Mouse (Mus musculus): ENCODE data around the gene Herc4. TPM values are rescaled to one million over a fixed set of nuclear protein-coding genes. Genes with fewer than 3 reads are reported as not detected.

Herc4 gene
- polyA plus RNA-seq, 1 experiment from 2014 or later: 20.9 TPM

DNA sequence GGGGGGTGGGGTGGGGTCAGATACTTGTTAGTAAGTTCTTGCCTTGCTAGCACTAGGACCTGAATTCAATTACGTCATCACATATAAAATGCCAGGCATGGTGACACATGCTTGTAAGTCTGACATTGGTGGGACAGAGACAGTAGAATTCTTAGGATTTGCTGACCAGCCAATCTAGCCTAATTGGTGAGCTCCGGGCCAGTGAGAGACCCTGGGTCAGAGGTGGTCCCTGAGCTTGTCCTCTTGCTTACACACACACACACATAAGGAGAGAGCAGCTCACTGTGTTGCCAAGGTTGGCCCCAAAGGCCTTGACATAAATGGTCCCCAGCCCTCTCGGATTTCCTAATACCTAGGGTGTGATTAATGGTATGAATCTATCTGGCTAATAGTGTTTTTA lies 36.2 kb downstream of the Herc4 start:
- ATAC-seq (ENCODE audit: low FRiP score, low TSS enrichment) (no peak), DNase-seq (ENCODE audit: low spot score) (no peak)
- Histone ChIP-seq H3K27me3 (ENCODE audit: control insufficient read depth, insufficient read depth, low read length) (no peaks in the 10 kb centered on the region), H3K9me3 (ENCODE audit: control insufficient read depth, low read length) (no peaks in the 10 kb centered on the region), H3K4me2 (replicated peaks; ENCODE audit: low read depth) (no peak overlapping the region), H3K4me3 (ENCODE audit: low read depth, low read length) (no peak overlapping the region), H3K36me3 (ENCODE audit: control insufficient read depth, insufficient read depth, low read length) (peaks cover 17% of the 10 kb centered on the region), H3K4me1 (replicated peaks; ENCODE audit: control insufficient read depth, insufficient read depth) (no peaks in the 10 kb centered on the region), H3K9ac (ENCODE audit: low read length) (no peak overlapping the region), H3K27ac (replicated peaks) (no peak overlapping the region)
- TF ChIP-seq EP300 (optimal IDR thresholded peaks at IDR 0.05) (no peak), CTCF (IDR thresholded peaks at IDR 0.05; ENCODE audit: low read depth) (no peak)
- 89% methylated on average over 3 of the region's 3 CpGs for WGBS

DNA sequence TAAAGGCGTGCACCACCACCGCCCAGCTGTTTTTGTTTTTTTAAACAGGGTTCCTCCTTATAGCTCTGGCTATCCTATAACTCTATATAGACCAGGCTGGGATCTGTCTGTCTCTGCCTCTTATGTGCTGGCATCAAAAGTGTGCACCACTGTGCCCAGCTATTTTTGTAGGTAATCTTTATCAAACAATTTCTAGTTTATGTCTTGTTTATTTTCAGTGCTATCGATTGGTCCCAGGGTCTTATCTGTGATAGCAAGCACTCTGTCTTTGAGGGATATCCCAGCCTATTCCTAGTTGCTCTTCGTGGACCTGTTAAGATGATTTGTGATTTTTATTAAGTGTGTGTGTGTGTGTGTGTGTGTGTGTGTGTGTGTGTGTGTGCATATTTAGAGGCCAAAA lies 38.8 kb downstream of the Herc4 start:
- DNase-seq (ENCODE audit: low spot score) (no peak), ATAC-seq (ENCODE audit: low FRiP score, low TSS enrichment) (no peak)
- Histone ChIP-seq H3K9me3 (ENCODE audit: control insufficient read depth, low read length) (no peaks in the 10 kb centered on the region), H3K36me3 (ENCODE audit: control insufficient read depth, insufficient read depth, low read length) (peaks cover 23% of the 10 kb centered on the region), H3K9ac (ENCODE audit: low read length) (no peak overlapping the region), H3K27me3 (ENCODE audit: control insufficient read depth, insufficient read depth, low read length) (no peaks in the 10 kb centered on the region), H3K4me3 (ENCODE audit: low read depth, low read length) (no peak overlapping the region), H3K4me1 (replicated peaks; ENCODE audit: control insufficient read depth, insufficient read depth) (no peaks in the 10 kb centered on the region), H3K4me2 (replicated peaks; ENCODE audit: low read depth) (no peak overlapping the region), H3K27ac (replicated peaks) (no peak overlapping the region)
- TF ChIP-seq EP300 (optimal IDR thresholded peaks at IDR 0.05) (no peak), CTCF (IDR thresholded peaks at IDR 0.05; ENCODE audit: low read depth) (no peak)
- 84% methylated on average over 4 of the region's 4 CpGs for WGBS

DNA sequence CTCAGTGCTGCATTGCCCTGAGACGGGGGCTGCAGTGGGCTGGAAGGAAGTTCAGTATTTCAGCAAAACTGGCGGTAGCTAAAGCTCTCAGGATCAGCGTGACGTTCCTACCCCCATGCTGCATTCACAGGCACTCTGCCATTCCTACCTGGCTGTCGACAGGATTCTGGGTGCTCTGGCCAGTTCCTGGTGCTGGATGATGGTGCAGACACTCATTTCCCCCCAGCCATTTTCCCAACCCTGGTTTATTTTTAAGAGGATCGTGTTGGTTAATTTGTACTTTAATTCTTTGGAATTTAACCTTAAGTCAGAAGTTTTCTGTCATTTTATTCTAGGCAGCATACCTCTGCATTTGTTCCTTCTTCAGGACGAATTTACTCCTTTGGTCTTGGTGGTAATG lies 39.2 kb downstream of the Herc4 start:
- no peak for TF ChIP-seq EP300 (optimal IDR thresholded peaks at IDR 0.05)
- no peak for TF ChIP-seq CTCF (IDR thresholded peaks at IDR 0.05; ENCODE audit: low read depth)
- no peaks in the 10 kb centered on the region for H3K9me3 ChIP-seq (ENCODE audit: control insufficient read depth, low read length)
- no peak overlapping the region for H3K4me3 ChIP-seq (ENCODE audit: low read depth, low read length)
- no peaks in the 10 kb centered on the region for H3K27me3 ChIP-seq (ENCODE audit: control insufficient read depth, insufficient read depth, low read length)
- WGBS: 93% methylated on average over 7 of the region's 7 CpGs
- H3K36me3 ChIP-seq (ENCODE audit: control insufficient read depth, insufficient read depth, low read length): peaks cover 23% of the 10 kb centered on the region
- ATAC-seq (ENCODE audit: low FRiP score, low TSS enrichment): no peak
- DNase-seq (ENCODE audit: low spot score): no peak
- H3K4me2 ChIP-seq (replicated peaks; ENCODE audit: low read depth): no peak overlapping the region
- H3K27ac ChIP-seq (replicated peaks): no peak overlapping the region
- no peak overlapping the region for H3K9ac ChIP-seq (ENCODE audit: low read length)
- no peaks in the 10 kb centered on the region for H3K4me1 ChIP-seq (replicated peaks; ENCODE audit: control insufficient read depth, insufficient read depth)

DNA sequence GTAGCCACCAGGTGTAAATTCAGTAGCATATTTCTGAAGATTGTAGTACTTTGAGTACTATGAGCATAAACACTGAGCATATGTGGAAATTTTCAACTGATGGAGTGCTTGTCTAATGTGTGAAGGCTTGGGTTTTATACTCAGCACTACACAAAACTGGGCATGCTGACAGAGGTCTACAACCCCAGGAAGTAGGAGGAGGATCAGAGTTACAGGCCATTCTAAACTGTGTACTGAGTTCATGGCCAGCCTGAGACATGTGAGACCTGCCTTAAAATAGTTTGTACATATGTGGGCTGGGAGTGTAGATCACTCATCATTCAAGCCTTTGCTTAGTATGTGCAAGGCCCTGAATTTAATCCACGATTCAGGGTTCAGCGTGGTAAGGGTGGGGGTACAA lies 58.7 kb downstream of the Herc4 start:
- no peaks in the 10 kb centered on the region for H3K4me1 ChIP-seq (replicated peaks; ENCODE audit: control insufficient read depth, insufficient read depth)
- H3K4me2 ChIP-seq (replicated peaks; ENCODE audit: low read depth): no peak overlapping the region
- no peak overlapping the region for H3K9ac ChIP-seq (ENCODE audit: low read length)
- H3K27me3 ChIP-seq (ENCODE audit: control insufficient read depth, insufficient read depth, low read length): no peaks in the 10 kb centered on the region
- no peak overlapping the region for H3K27ac ChIP-seq (replicated peaks)
- ATAC-seq (ENCODE audit: low FRiP score, low TSS enrichment) (no peak), DNase-seq (ENCODE audit: low spot score) (no peak)
- H3K9me3 ChIP-seq (ENCODE audit: control insufficient read depth, low read length): no peaks in the 10 kb centered on the region
- WGBS: 87% methylated on average over 2 of the region's 2 CpGs
- TF ChIP-seq CTCF (IDR thresholded peaks at IDR 0.05; ENCODE audit: low read depth) (no peak), EP300 (optimal IDR thresholded peaks at IDR 0.05) (no peak)
- H3K36me3 ChIP-seq (ENCODE audit: control insufficient read depth, insufficient read depth, low read length): peaks cover 11% of the 10 kb centered on the region; the same call in 1 of the 2 replicates
- H3K4me3 ChIP-seq (ENCODE audit: low read depth, low read length): no peak overlapping the region

DNA sequence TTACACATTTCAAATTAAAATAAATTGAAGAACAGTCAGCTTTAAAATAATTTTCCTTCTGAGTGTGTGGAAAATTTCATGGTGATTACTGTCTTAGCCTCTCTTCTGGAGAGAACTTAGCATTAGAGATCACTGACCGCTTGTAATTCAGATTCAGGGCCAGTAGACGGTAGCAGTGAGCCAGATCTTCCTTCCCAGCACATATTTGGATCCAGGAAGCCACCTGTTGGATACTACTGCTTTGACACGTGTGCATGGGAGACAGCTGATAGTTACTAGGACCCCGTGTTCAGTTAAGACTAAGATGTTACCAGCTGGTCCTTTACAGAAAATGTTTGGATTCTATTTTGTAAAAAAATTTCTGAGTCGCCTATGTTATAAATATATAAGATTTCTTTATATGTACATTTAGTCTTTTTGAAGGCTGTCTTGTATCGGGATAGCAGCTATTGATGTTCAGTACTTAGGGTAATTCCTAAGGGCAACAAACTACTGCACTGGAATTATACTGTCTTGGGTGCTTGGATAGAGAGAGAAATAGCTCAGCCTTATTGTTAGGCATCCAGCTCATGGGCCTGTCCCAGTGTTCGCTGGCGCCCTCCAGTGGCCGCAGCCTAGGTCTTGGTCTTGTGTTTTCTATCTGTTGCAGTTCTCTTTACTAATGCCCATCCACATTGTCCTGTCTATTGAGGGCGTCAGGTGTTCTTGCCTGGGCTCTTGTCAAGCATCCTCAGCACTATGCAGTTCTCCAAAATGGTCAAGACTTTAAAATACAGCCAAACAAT lies 65.2 kb downstream of the Herc4 start:
- H3K4me3 ChIP-seq (ENCODE audit: low read depth, low read length): no peak overlapping the region
- H3K36me3 ChIP-seq (ENCODE audit: control insufficient read depth, insufficient read depth, low read length): peaks cover 17% of the 10 kb centered on the region; the same call in 1 of the 2 replicates
- no peaks in the 10 kb centered on the region for H3K27me3 ChIP-seq (ENCODE audit: control insufficient read depth, insufficient read depth, low read length)
- ATAC-seq (ENCODE audit: low FRiP score, low TSS enrichment): peak; percentile 82
- no peak overlapping the region for H3K4me2 ChIP-seq (replicated peaks; ENCODE audit: low read depth)
- DNase-seq (ENCODE audit: low spot score): peak; percentile 86
- WGBS: 41% methylated on average over 10 of the region's 10 CpGs
- no peak overlapping the region for H3K9ac ChIP-seq (ENCODE audit: low read length)
- H3K27ac ChIP-seq (replicated peaks): no peak overlapping the region
- H3K4me1 ChIP-seq (replicated peaks; ENCODE audit: control insufficient read depth, insufficient read depth): no peaks in the 10 kb centered on the region
- TF ChIP-seq EP300 (optimal IDR thresholded peaks at IDR 0.05): no peak
- TF ChIP-seq CTCF (IDR thresholded peaks at IDR 0.05; ENCODE audit: low read depth): peak; percentile 85
- no peaks in the 10 kb centered on the region for H3K9me3 ChIP-seq (ENCODE audit: control insufficient read depth, low read length)

DNA sequence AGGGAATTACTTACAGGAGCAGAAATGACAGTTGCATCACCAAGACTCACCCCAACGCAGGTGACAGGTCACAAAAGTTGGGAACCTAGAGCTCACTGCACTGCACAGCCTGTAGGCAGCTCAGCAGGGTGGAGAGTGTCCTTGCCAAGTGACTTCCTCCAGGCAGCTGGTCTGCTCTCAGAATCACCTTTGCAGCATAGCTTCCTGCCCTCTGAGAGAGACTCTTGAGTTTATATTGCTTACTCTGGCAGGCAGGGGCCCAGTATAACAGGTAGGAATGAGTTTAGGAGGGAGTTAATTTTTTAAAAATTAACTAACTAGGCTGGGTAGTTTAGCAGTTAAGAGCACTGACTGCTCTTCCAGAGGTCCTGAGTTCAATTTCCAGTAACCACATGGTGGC lies 70.1 kb downstream of the Herc4 start:
- Histone ChIP-seq H3K4me1 (replicated peaks; ENCODE audit: control insufficient read depth, insufficient read depth) (no peaks in the 10 kb centered on the region), H3K9ac (ENCODE audit: low read length) (no peak overlapping the region), H3K4me2 (replicated peaks; ENCODE audit: low read depth) (no peak overlapping the region), H3K9me3 (ENCODE audit: control insufficient read depth, low read length) (no peaks in the 10 kb centered on the region), H3K36me3 (ENCODE audit: control insufficient read depth, insufficient read depth, low read length) (peaks cover 16% of the 10 kb centered on the region; the same call in 1 of the 2 replicates), H3K27me3 (ENCODE audit: control insufficient read depth, insufficient read depth, low read length) (no peaks in the 10 kb centered on the region), H3K4me3 (ENCODE audit: low read depth, low read length) (no peak overlapping the region), H3K27ac (replicated peaks) (no peak overlapping the region)
- no peak for TF ChIP-seq CTCF (IDR thresholded peaks at IDR 0.05; ENCODE audit: low read depth)
- TF ChIP-seq EP300 (optimal IDR thresholded peaks at IDR 0.05): no peak
- no peak for DNase-seq (ENCODE audit: low spot score)
- 81% methylated on average over 1 of the region's 1 CpGs for WGBS
- ATAC-seq (ENCODE audit: low FRiP score, low TSS enrichment): no peak
